Mouse (Mus musculus) limb, embryonic 13.5 days (tissue): ENCODE measurements around the gene Ing3. TPM values are rescaled to one million over a fixed set of nuclear protein-coding genes. Genes with fewer than 3 reads are reported as not detected.

Experiments used
- ATAC-seq: fragments of 200-750 bp; cut with Nextera tagmentation; 2 replicates; pipeline ENCODE4 v1.8.0; 2017; ENCODE audit warnings: low read depth, moderate number of reproducible peaks, moderate TSS enrichment; ENCODE audit not compliant: low FRiP score
- H3K27ac ChIP-seq: fragments of 300-500 bp; sonication (generic); 2 replicates; pipeline ENCODE4 v1.5.1; 2015; ENCODE audit warnings: inconsistent platforms, mild to moderate bottlenecking, moderate library complexity
- H3K27me3 ChIP-seq: fragments of 300-500 bp; sonication (generic); 2 replicates; pipeline ENCODE4 v1.6.1; 2015; ENCODE audit warnings: mild to moderate bottlenecking, inconsistent platforms
- H3K36me3 ChIP-seq: fragments of 300-500 bp; sonication (generic); 2 replicates; pipeline ENCODE4 v1.6.1; 2015; ENCODE audit warnings: inconsistent platforms, mild to moderate bottlenecking, moderate library complexity
- H3K4me1 ChIP-seq: fragments of 300-500 bp; sonication (generic); 2 replicates; pipeline ENCODE4 v1.6.1; 2015; ENCODE audit warnings: inconsistent platforms
- H3K4me2 ChIP-seq: fragments of 300-500 bp; sonication (generic); replicated peaks from 2 replicates; pipeline ENCODE4 v1.6.1; 2015; ENCODE audit warnings: inconsistent platforms, mild to moderate bottlenecking, moderate library complexity
- H3K4me3 ChIP-seq: fragments of 300-500 bp; sonication (generic); 2 replicates; pipeline ENCODE4 v1.5.1; 2015; ENCODE audit warnings: moderate library complexity, mild to moderate bottlenecking, inconsistent platforms
- H3K9ac ChIP-seq: fragments of 300-500 bp; sonication (generic); 2 replicates; pipeline ENCODE4 v1.6.1; 2015; ENCODE audit warnings: mild to moderate bottlenecking, inconsistent platforms
- H3K9me3 ChIP-seq: fragments of 300-500 bp; sonication (generic); 2 replicates; pipeline ENCODE4 v1.6.1; 2016; ENCODE audit warnings: inconsistent platforms
- WGBS: fragments of 180-500 bp; shearing (Covaris S2); methylation state at CpG from one replicate; pipeline ENCODE4 v1.1.7; 2015; 5-methylcytosine and 5-hydroxymethylcytosine counted together
- polyA plus RNA-seq: library from polyadenylated mRNA; unstranded; fragments of >200 nt; fragmentation: Nextera tagmentation; extraction: Ambion mirVana; gene quantifications from 2 replicates; pipeline ENCODE4 v1.2.1, GENCODE M21; 2015

The Ing3 gene
- polyA plus RNA-seq, 1 experiment from 2014 or later = 70.2 TPM

- 75% methylated on average over 1 of the region's 1 CpGs for WGBS
- Histone ChIP-seq H3K9me3 (no peaks in the 10 kb centered on the region), H3K9ac (no peak overlapping the region), H3K4me2 (no peak overlapping the region), H3K36me3 (no peaks in the 10 kb centered on the region), H3K27me3 (no peaks in the 10 kb centered on the region), H3K27ac (no peak overlapping the region), H3K4me3 (no peak overlapping the region), H3K4me1 (0 out of 2 replicates have a peak, but pooled peaks cover 5% of the 10 kb centered on the region)
- no peak for ATAC-seq
Observed at GRCm38 (mm10) chr6:21981114-21981513, 31.7 kb downstream of the Ing3 start.

- 3% methylated on average over 16 of the region's 16 CpGs for WGBS
- Histone ChIP-seq H3K4me1 (peaks cover 9% of the 10 kb centered on the region; the same call in 1 of the 2 replicates), H3K36me3 (no peaks in the 10 kb centered on the region), H3K4me2 (peak overlapping the region; percentile 71), H3K9ac (peak overlapping the region; percentile 81), H3K4me3 (peak overlapping the region; percentile 55), H3K27me3 (no peaks in the 10 kb centered on the region), H3K27ac (peak overlapping the region; percentile 93), H3K9me3 (no peaks in the 10 kb centered on the region)
- ATAC-seq = peak; percentile 71
Observed at GRCm38 (mm10) chr6:21984990-21985731, 35.8 kb downstream of the Ing3 start.

GRCm38 (mm10) chr6:21985732-21986540 is 36.6 kb downstream of the Ing3 start, which contains the start of gene Cped1:
TSS of gene Cped1 (plus strand) at chr6:21985916.
- under 1% methylated on average over 38 of the region's 38 CpGs for WGBS
- ATAC-seq = peak; percentile 63
- H3K4me1 ChIP-seq = peaks cover 14% of the 10 kb centered on the region; the same call in 1 of the 2 replicates

DNA sequence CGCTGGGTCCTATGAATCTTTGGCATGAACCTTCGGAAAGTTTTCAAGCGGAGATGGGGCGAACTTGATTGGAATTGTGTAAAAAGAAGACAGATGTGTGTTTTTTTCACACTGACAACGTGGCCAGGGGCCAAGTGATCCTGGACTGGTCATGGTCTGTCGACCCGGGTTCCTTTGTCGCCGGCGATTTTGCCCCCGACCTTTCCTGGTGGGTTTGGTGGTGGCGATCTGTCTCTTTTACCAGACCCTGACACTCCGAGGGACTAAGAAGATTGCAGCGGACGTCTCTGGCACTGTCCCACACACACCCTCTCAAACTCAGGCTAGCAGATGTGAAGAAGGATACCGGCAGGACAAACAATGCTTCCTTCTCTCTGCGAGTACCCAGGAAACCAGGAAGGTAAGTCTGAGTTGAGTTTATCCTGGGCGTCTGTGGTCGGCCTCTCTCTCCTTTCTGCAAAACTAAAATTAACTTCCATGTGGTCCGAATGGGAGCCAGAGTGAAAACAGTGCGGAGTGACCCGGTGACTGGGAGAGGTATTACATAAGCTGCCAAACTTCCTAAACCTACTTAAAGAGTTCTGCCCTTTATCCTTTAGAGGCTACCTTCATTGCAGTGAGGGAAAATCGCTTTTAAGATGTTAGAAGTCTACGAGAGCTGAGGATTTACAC is 37.4 kb downstream of the Ing3 start:
- WGBS = 2% methylated on average over 24 of the region's 24 CpGs
- H3K9me3 ChIP-seq = no peaks in the 10 kb centered on the region
- no peaks in the 10 kb centered on the region for H3K36me3 ChIP-seq
- peak overlapping the region; percentile 55 for H3K4me3 ChIP-seq
- H3K4me2 ChIP-seq = peak overlapping the region; percentile 71
- peaks cover 22% of the 10 kb centered on the region for H3K4me1 ChIP-seq
- H3K9ac ChIP-seq = peak overlapping the region; percentile 81
- no peaks in the 10 kb centered on the region for H3K27me3 ChIP-seq
- peak overlapping the region; percentile 93 for H3K27ac ChIP-seq
- no peak for ATAC-seq

More at GRCm38 (mm10) chr6:21985732-21986540, 36.6 kb downstream of the Ing3 start, which contains the start of gene Cped1:
- H3K4me2 ChIP-seq = peak within 1 kb of the TSS; percentile 71
- peak within 1 kb of the TSS; percentile 81 for H3K9ac ChIP-seq
- H3K9me3 ChIP-seq = no peaks in the 10 kb centered on the region
- H3K27me3 ChIP-seq = no peaks in the 10 kb centered on the region
- peak within 1 kb of the TSS; percentile 55 for H3K4me3 ChIP-seq
- H3K36me3 ChIP-seq = no peaks in the 10 kb centered on the region
- peak within 1 kb of the TSS; percentile 93 for H3K27ac ChIP-seq

DNA sequence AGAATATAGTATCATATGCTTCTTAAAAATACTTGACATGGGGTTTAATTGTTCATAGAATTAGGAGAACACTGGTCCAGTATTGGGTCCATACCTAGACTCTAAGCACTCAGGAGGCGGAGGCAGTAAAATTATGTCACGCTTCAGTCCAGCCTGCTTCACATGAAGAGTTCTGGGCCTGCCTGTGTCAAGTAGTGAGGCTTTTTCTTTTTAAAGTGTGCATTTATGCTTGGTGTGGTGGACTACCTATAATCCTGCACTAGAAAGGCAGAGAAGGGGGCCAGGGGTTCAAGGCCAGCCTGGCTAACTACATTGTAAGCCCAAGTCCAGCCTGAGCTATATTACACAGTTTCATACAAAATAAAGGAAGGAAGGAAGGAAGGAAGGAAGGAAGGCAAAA is 38.2 kb downstream of the Ing3 start:
- Histone ChIP-seq H3K27ac (peak overlapping the region; percentile 93), H3K4me3 (peak overlapping the region; percentile 55), H3K4me2 (peak overlapping the region; percentile 71), H3K9me3 (no peaks in the 10 kb centered on the region), H3K27me3 (no peaks in the 10 kb centered on the region), H3K36me3 (0 out of 2 replicates have a peak, but pooled peaks cover 3% of the 10 kb centered on the region), H3K9ac (peak overlapping the region; percentile 81), H3K4me1 (peaks cover 27% of the 10 kb centered on the region)
- no peak for ATAC-seq
- WGBS = 28% methylated on average over 2 of the region's 2 CpGs

DNA sequence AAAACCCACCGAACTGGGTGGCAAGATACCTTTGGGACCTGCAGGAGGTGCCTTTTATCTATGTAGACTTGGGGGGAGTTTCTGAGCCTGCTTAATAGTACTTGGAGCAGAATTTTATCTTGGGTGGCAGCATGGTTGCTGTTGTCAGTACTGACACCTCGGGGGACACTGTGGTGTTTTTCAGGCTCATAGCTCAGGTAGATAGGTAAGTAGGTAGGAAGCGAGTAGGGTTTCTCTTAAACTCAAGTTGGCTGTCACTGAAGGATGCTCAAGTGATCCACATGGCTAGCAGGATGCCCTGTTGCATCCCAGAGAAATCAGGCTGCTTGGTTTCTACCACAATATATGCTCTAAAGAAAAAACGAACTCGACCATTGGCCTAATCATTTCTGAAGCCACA is 38.9 kb downstream of the Ing3 start:
- H3K4me3 ChIP-seq = peak overlapping the region; percentile 55
- H3K27ac ChIP-seq = peak overlapping the region; percentile 75
- peaks cover 28% of the 10 kb centered on the region for H3K4me1 ChIP-seq
- 41% methylated on average over 5 of the region's 5 CpGs for WGBS
- peak overlapping the region; percentile 81 for H3K9ac ChIP-seq
- peak overlapping the region; percentile 71 for H3K4me2 ChIP-seq
- ATAC-seq = no peak
- H3K36me3 ChIP-seq = 0 out of 2 replicates have a peak, but pooled peaks cover 7% of the 10 kb centered on the region
- H3K27me3 ChIP-seq = no peaks in the 10 kb centered on the region
- H3K9me3 ChIP-seq = no peaks in the 10 kb centered on the region

DNA sequence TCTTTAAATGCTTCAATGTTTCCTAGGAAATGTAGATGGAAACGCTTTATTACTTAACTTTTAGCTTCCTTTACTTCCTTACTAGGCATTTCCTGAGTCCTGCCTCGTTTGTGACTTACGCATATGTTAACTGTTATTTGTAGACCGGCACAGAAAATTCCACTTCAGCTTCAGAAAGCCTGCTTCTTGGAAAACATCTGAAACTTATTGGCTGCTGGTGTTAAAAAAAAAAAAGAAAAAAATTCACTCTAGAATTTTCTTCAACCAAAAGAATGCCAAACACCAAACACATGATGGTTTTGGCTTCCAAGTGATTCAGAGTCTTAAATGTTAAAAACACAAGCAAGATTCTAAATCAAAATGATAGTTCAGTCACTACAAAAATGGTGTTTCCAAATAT is 39.7 kb downstream of the Ing3 start:
- H3K9ac ChIP-seq = peak overlapping the region; percentile 81

DNA sequence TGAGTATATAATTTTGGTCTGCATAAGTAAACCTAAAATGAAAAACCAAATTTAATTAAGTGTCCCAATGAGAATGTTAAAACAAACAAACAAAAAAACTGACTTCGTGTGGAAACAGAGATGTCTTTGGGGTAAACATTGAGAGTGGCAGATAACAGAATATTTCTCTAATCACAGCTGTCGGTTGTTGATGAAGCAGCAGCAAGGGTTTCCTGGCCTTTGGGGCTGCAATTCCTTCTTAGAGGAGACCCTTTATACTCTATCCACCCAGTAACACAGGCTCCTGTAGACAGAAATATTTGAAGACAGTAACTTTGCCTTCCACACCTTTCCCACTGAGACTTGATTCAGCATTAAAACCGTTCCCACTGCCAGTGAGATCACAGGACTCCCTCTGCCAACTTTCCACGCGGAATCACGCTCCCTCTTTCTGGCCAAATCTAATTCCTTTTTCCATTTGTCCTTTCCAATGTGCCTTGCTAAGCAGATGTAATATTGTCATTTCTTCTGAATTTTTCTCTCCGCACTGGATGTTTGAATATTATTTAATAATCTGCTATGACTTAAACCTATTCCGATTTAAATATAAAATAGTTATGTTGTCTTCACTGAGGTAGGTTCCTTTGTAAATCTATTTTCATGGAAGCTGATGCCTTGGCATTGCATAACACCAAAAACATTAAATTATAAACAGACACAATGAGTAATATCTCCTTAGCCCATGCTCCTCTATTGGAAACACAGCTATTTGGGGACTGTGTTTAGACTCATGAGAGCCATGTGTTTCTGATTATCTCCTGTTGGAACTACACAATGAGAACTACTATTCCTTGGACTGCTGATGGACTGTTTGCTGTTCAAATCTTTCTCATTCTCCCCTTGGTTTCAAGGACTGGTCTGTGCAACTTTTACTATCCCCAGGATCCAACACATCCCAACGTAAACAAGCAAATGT is 41.1 kb downstream of the Ing3 start:
- Histone ChIP-seq H3K27ac (peak overlapping the region; percentile 87), H3K4me1 (peaks cover 41% of the 10 kb centered on the region), H3K4me2 (peak overlapping the region; percentile 64), H3K36me3 (0 out of 2 replicates have a peak, but pooled peaks cover 7% of the 10 kb centered on the region), H3K9me3 (no peaks in the 10 kb centered on the region), H3K9ac (peak overlapping the region; percentile 63), H3K4me3 (peak overlapping the region; percentile 55), H3K27me3 (no peaks in the 10 kb centered on the region)
- WGBS = 30% methylated on average over 9 of the region's 9 CpGs
- ATAC-seq = peak; percentile 38; the same call in 1 of the 2 replicates

More for the DNA sequence above, 39.7 kb downstream of the Ing3 start:
- Histone ChIP-seq H3K4me3 (peak overlapping the region; percentile 55), H3K27me3 (no peaks in the 10 kb centered on the region), H3K36me3 (0 out of 2 replicates have a peak, but pooled peaks cover 7% of the 10 kb centered on the region), H3K4me2 (peak overlapping the region; percentile 71), H3K4me1 (peaks cover 28% of the 10 kb centered on the region), H3K27ac (peak overlapping the region; percentile 75), H3K9me3 (no peaks in the 10 kb centered on the region)
- no peak for ATAC-seq
- WGBS = 19% methylated on average over 4 of the region's 4 CpGs

DNA sequence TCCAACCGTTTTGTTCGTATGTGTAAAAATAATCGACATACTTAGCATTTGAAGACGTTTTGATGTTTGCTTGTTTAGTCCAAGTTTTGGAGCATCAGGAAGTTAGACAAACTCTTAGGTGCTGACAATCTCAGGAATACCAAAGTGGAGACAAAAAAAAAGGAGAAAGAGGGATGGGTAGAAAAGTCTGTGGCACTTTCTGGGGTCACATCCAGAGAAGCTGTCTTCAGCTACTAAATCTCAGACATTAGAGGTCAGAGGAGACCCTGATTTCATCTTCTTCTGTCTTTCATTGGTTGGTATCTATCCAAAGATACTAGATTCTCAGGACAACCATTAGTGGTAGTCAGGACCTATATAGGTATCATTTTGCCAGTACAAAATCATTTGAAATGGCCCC is 41.8 kb downstream of the Ing3 start:
- Histone ChIP-seq H3K9ac (no peak overlapping the region; the same call in 1 of the 2 replicates), H3K27me3 (no peaks in the 10 kb centered on the region), H3K4me3 (peak overlapping the region; percentile 55), H3K4me2 (peak overlapping the region; percentile 64), H3K4me1 (peaks cover 46% of the 10 kb centered on the region), H3K27ac (peak overlapping the region; percentile 87; the same call in 1 of the 2 replicates), H3K36me3 (0 out of 2 replicates have a peak, but pooled peaks cover 7% of the 10 kb centered on the region), H3K9me3 (no peaks in the 10 kb centered on the region)
- WGBS = 44% methylated on average over 4 of the region's 4 CpGs
- no peak for ATAC-seq

DNA sequence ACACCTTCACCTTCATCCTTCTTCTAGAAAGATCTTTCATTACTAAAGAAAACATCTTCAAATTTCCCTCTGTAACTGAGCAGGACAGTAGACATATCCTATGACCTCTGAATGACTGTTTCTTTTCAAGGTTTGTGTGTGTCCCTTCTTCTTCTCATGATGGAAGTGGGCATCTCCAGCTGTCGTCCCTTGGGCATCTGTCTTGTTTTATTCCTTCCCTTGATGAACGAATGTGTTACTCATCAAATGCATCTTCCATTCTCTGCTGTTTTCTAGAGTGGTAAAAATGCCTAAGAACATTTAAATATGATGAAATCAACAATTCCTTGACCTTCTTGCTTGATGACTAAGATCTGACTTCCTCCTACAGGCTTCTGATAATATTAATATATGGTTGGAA is 43.7 kb downstream of the Ing3 start:
- Histone ChIP-seq H3K27ac (no peak overlapping the region), H3K36me3 (peaks cover 10% of the 10 kb centered on the region; the same call in 1 of the 2 replicates), H3K4me2 (no peak overlapping the region), H3K9ac (no peak overlapping the region), H3K4me3 (no peak overlapping the region), H3K9me3 (no peaks in the 10 kb centered on the region), H3K27me3 (no peaks in the 10 kb centered on the region), H3K4me1 (peaks cover 60% of the 10 kb centered on the region)
- WGBS = 74% methylated on average over 2 of the region's 2 CpGs
- no peak for ATAC-seq
